8 mouse cellular contexts compared by ENCODE assay signal in the genomic region with DNA sequence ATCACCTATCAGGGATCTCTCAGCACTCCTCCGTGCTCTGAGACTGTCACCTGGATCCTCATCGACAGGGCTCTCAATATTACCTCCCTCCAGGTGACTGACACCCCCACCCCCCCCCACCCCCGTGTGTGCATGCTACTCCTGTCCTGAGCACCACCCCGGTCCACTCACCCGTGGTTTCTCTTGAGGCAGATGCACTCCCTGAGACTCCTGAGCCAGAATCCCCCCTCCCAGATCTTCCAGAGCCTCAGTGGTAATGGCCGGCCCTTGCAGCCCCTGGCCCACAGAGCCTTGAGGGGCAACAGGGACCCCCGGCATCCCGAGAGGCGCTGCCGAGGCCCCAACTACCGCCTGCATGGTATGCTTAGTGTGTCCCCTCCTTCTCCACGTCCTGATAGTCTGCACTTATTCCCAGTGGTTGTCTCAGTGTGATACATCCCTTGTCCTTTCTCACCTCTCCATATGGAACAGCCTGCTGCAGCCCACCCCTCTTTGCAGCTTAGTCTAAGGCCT. TPM values are rescaled to one million over a fixed set of nuclear protein-coding genes. Genes with fewer than 3 reads are reported as not detected.
A peak's percentile ranks its signal among the peaks of the same experiment; 100 is the strongest.
DNase-seq lines count a peak whose midpoint lies in the region; ATAC-seq and TF ChIP-seq lines count a peak whose summit lies in the region.

No protein-coding gene starts in this region.

- no peak overlapping the region for H3K27ac ChIP-seq in thymus, adult 2 months (ENCODE audit: control insufficient read depth, insufficient read depth, low read length)
- H3K27ac ChIP-seq in liver, embryonic 11.5 days (ENCODE audit: low read depth, low read length), result peak overlapping the region; percentile 79

- H3K4me3 ChIP-seq in thymus, adult 2 months (ENCODE audit: control insufficient read depth, insufficient read depth, low read length), result no peak overlapping the region
- peak overlapping the region; percentile 45 for H3K4me3 ChIP-seq in liver, embryonic 11.5 days (ENCODE audit: low read depth, low read length)

- H3K4me2 ChIP-seq in liver, embryonic 11.5 days, result peak overlapping the region; percentile 100

- no peak for ATAC-seq in liver, embryonic 11.5 days (replicated peaks; ENCODE audit: low FRiP score)

- peak; percentile 53 to 67 for DNase-seq in frontal cortex, postnatal 10 days (ENCODE audit: low spot score in 2 of 2)
- no peak for DNase-seq in frontal cortex, adult 2 months (ENCODE audit: extremely low spot score in 1 of 2, low spot score in 1 of 2)
- DNase-seq in thymus, postnatal 14 days, result peak; percentile 34
- no peak for DNase-seq in thymus, adult 2 months
- no peak for DNase-seq in liver, embryonic 11.5 days (ENCODE audit: low spot score)
- peak; percentile 56 for DNase-seq in testis, postnatal 10 days (ENCODE audit: low spot score)
- no peak for DNase-seq in left cerebral cortex, postnatal 14 days (ENCODE audit: low spot score in 2 of 2)
- DNase-seq in c-Kit-positive CD71-positive TER-119-positive erythroid progenitor cells, embryonic 14.5 days (ENCODE audit: low spot score), result no peak

- no peak for TF ChIP-seq POLR2A in thymus, adult 2 months (IDR thresholded peaks at IDR 0.05; ENCODE audit: control insufficient read depth, extremely low read depth, insufficient read depth, low read length, poor library complexity)

- peaks cover 49% of the 10 kb centered on the region for H3K4me1 ChIP-seq in thymus, adult 2 months (replicated peaks; ENCODE audit: control insufficient read depth, insufficient read depth, low read length)
- peaks cover 47% of the 10 kb centered on the region for H3K4me1 ChIP-seq in liver, embryonic 11.5 days (replicated peaks; ENCODE audit: control insufficient read depth, insufficient read depth, low read length)

- no peaks in the 10 kb centered on the region for H3K36me3 ChIP-seq in thymus, adult 2 months (ENCODE audit: control insufficient read depth, insufficient read depth, low read length)
- no peaks in the 10 kb centered on the region for H3K36me3 ChIP-seq in liver, embryonic 11.5 days (ENCODE audit: control insufficient read depth, insufficient read depth, low read length)

- no peaks in the 10 kb centered on the region for H3K9me3 ChIP-seq in liver, embryonic 11.5 days (ENCODE audit: control insufficient read depth, low read length)

- H3K27me3 ChIP-seq in thymus, adult 2 months (ENCODE audit: control insufficient read depth, insufficient read depth, low read length), result peaks cover 16% of the 10 kb centered on the region; the same call in 1 of the 2 replicates
- peaks cover 31% of the 10 kb centered on the region for H3K27me3 ChIP-seq in liver, embryonic 11.5 days (replicated peaks; ENCODE audit: control insufficient read depth, insufficient read depth, low read length)

- WGBS in thymus, adult 2 months, result 63% methylated on average over 12 of the region's 12 CpGs
- WGBS in liver, embryonic 11.5 days, result 57% methylated on average over 12 of the region's 12 CpGs

- peak overlapping the region; percentile 62 for H3K9ac ChIP-seq in liver, embryonic 11.5 days (ENCODE audit: low read depth, low read length)

- TF ChIP-seq CTCF in thymus, adult 2 months (IDR thresholded peaks at IDR 0.05; ENCODE audit: borderline replicate concordance, control insufficient read depth, extremely low read depth, insufficient read depth, low read length, poor library complexity), result no peak

- intact Hi-C loops in left cerebral cortex, postnatal 14 days (cut with DNase I), result loop anchor here (10.0 kb wide), 1 partner anchor 239 kb away; the partner anchor contains the start of gene Bax

RNA-seq across cellular contexts. Expression of gene Dbp, which starts 1.3 kb away (rescaled TPM):
- 208 and 221 TPM in 2 replicates for polyA plus RNA-seq in frontal cortex, adult 2 months (2012; rRNA removed)
- 28.2 and 31.3 TPM in 2 replicates for polyA plus RNA-seq in thymus, adult 2 months (2012; rRNA removed)
- polyA plus RNA-seq in liver, embryonic 11.5 days (2014; fragmentation: Nextera tagmentation; extraction: Ambion mirVana), result 1.8 and 1.9 TPM in 2 replicates
- total RNA-seq in left cerebral cortex, postnatal 14 days (2021), result 10 to 100 TPM; 68.7 to 83.5 TPM

RNA-seq across cellular contexts. Expression of gene Car11, which starts 3.9 kb away (rescaled TPM):
- polyA plus RNA-seq in frontal cortex, adult 2 months (2012; rRNA removed), result 283 and 318 TPM in 2 replicates
- polyA plus RNA-seq in thymus, adult 2 months (2012; rRNA removed), result 2.2 and 2.7 TPM in 2 replicates
- 1.0 and 1.2 TPM in 2 replicates for polyA plus RNA-seq in liver, embryonic 11.5 days (2014; fragmentation: Nextera tagmentation; extraction: Ambion mirVana)
- 100 to 1,000 TPM; 168 to 172 TPM for total RNA-seq in left cerebral cortex, postnatal 14 days (2021)

RNA-seq across cellular contexts. Expression of gene Sec1, which starts 9.4 kb away (rescaled TPM):
- 1.4 TPM in 2 replicates for polyA plus RNA-seq in frontal cortex, adult 2 months (2012; rRNA removed)
- 1.6 and 1.9 TPM in 2 replicates for polyA plus RNA-seq in thymus, adult 2 months (2012; rRNA removed)
- polyA plus RNA-seq in liver, embryonic 11.5 days (2014; fragmentation: Nextera tagmentation; extraction: Ambion mirVana), result 0.30 and 0.33 TPM in 2 replicates
- under 1 TPM; 0.20 to 0.30 TPM for total RNA-seq in left cerebral cortex, postnatal 14 days (2021)

RNA-seq across cellular contexts. Expression of gene Rpl18, which starts 11.7 kb away (rescaled TPM):
- polyA plus RNA-seq in frontal cortex, adult 2 months (2012; rRNA removed), result 280 and 304 TPM in 2 replicates
- polyA plus RNA-seq in thymus, adult 2 months (2012; rRNA removed), result 2,384 and 2,707 TPM in 2 replicates
- 1,405 and 1,469 TPM in 2 replicates for polyA plus RNA-seq in liver, embryonic 11.5 days (2014; fragmentation: Nextera tagmentation; extraction: Ambion mirVana)
- total RNA-seq in left cerebral cortex, postnatal 14 days (2021), result 100 to 1,000 TPM; 369 to 389 TPM

RNA-seq across cellular contexts. Expression of gene Sphk2, which starts 14.2 kb away (rescaled TPM):
- 22.4 and 23.3 TPM in 2 replicates for polyA plus RNA-seq in frontal cortex, adult 2 months (2012; rRNA removed)
- 87.4 and 88.1 TPM in 2 replicates for polyA plus RNA-seq in thymus, adult 2 months (2012; rRNA removed)
- polyA plus RNA-seq in liver, embryonic 11.5 days (2014; fragmentation: Nextera tagmentation; extraction: Ambion mirVana), result 24.2 and 25.6 TPM in 2 replicates
- 10 to 100 TPM; 28.8 to 32.7 TPM for total RNA-seq in left cerebral cortex, postnatal 14 days (2021)

Comparison
In these comparisons a context has a peak if more than half of its experiments do, and no peak if none do; other contexts are left out.
1. DNase-seq: peak in frontal cortex, postnatal 10 days (2 of 2), thymus, postnatal 14 days (single experiment) and testis, postnatal 10 days (single experiment); none in frontal cortex, adult 2 months (0 of 2), thymus, adult 2 months (single experiment), liver, embryonic 11.5 days (single experiment), left cerebral cortex, postnatal 14 days (0 of 2) and c-Kit-positive CD71-positive TER-119-positive erythroid progenitor cells, embryonic 14.5 days (single experiment).
2. RNA of gene Dbp, which starts 1.3 kb away (polyA plus RNA-seq): 208 to 221 TPM in frontal cortex, adult 2 months and 28.2 to 31.3 TPM in thymus, adult 2 months; 1.8 to 1.9 TPM in liver, embryonic 11.5 days; every median in the first group is over 10 times any median in the second.
3. RNA of gene Car11, which starts 3.9 kb away (polyA plus RNA-seq): 283 to 318 TPM in frontal cortex, adult 2 months; 2.2 to 2.7 TPM in thymus, adult 2 months and 1.0 to 1.2 TPM in liver, embryonic 11.5 days; every median in the first group is over 10 times any median in the second.